Mouse (Mus musculus) bone marrow, adult 2 months (tissue): ENCODE results near the gene Tmem109. TPM values are rescaled to one million over a fixed set of nuclear protein-coding genes. Genes with fewer than 3 reads are reported as not detected.

ENCODE experiments used
- H3K27ac ChIP-seq: fragments of 200-500 bp; 2 replicates; pipeline ENCODE4 v1.5.1; 2012; ENCODE audit warnings: low read depth, mild to moderate bottlenecking, control low read depth, inconsistent platforms, low read length; ENCODE audit not compliant: control insufficient read depth, poor library complexity, insufficient read depth
- H3K4me1 ChIP-seq: fragments of 200-500 bp; 2 replicates; pipeline ENCODE4 v1.6.1; 2011; ENCODE audit warnings: low read length; ENCODE audit not compliant: control insufficient read depth, insufficient read depth
- H3K4me3 ChIP-seq: fragments of 200-500 bp; replicated peaks from 2 replicates; pipeline ENCODE3; 2011; ENCODE audit warnings: mild to moderate bottlenecking, low read depth, low read length, control low read depth; ENCODE audit not compliant: control insufficient read depth
- CTCF ChIP-seq: fragments of 200-500 bp; IDR thresholded peaks from 2 replicates; pipeline ENCODE4 v1.5.1; 2011; ENCODE audit warnings: low read length, control low read depth; ENCODE audit not compliant: control insufficient read depth, insufficient read depth
- POLR2A ChIP-seq: fragments of 200-500 bp; IDR thresholded peaks from 2 replicates; pipeline ENCODE4 v1.6.1; 2011; ENCODE audit warnings: low read depth, mild to moderate bottlenecking, control low read depth, low read length, borderline replicate concordance; ENCODE audit not compliant: control insufficient read depth
- WGBS: fragments of 180-500 bp; shearing (Covaris S2); methylation state at CpG from one replicate; pipeline ENCODE4 v1.1.7; 2018; 5-methylcytosine and 5-hydroxymethylcytosine counted together
- polyA plus RNA-seq: library from polyadenylated mRNA; stranded (reverse); fragments of >200 nt; gene quantifications from 2 replicates; pipeline ENCODE4 v1.2.4, GENCODE M21; 2011; ENCODE audit warnings: low replicate concordance; ENCODE audit not compliant: missing spikeins, insufficient read depth, insufficient read length

Tmem109 gene
- 5.1 and 11.5 TPM in 2 replicates for polyA plus RNA-seq

- Histone ChIP-seq H3K4me1 (peaks cover 2% of the 10 kb centered on the region; the same call in 1 of the 2 replicates), H3K27ac (no peak within 1 kb of the TSS), H3K4me3 (peak within 1 kb of the TSS; percentile 80)
- WGBS = under 1% methylated on average over 49 of the region's 49 CpGs
- TF ChIP-seq CTCF (no peak), POLR2A (peak; percentile 63; the same call in 1 of the 2 replicates)
Observed at GRCm38 (mm10) chr19:10881426-10882154, at the start of gene Tmem109. Tmem109 (minus strand) TSS chr19:10882001.

GRCm38 (mm10) chr19:10930641-10931040 lies 48.8 kb upstream of the Tmem109 start:
- 38% methylated on average over 2 of the region's 2 CpGs for WGBS
- Histone ChIP-seq H3K4me1 (peaks cover 2% of the 10 kb centered on the region; the same call in 1 of the 2 replicates), H3K4me3 (no peak overlapping the region), H3K27ac (no peak overlapping the region)
- TF ChIP-seq POLR2A (no peak), CTCF (no peak)

GRCm38 (mm10) chr19:10926666-10927065 lies 44.9 kb upstream of the Tmem109 start:
- no peak for TF ChIP-seq CTCF
- no peak for TF ChIP-seq POLR2A
- no peak overlapping the region for H3K27ac ChIP-seq
- no peak overlapping the region for H3K4me3 ChIP-seq
- 71% methylated on average over 4 of the region's 4 CpGs for WGBS
- H3K4me1 ChIP-seq = peaks cover 2% of the 10 kb centered on the region; the same call in 1 of the 2 replicates

- H3K27ac ChIP-seq = no peak overlapping the region
- no peak overlapping the region for H3K4me3 ChIP-seq
- whole genome bisulfite sequencing = 77% methylated on average over 6 of the region's 6 CpGs
- no peak for TF ChIP-seq CTCF
- no peak for TF ChIP-seq POLR2A
- peaks cover 2% of the 10 kb centered on the region; the same call in 1 of the 2 replicates for H3K4me1 ChIP-seq
Observed at GRCm38 (mm10) chr19:10926123-10926621, 44.4 kb upstream of the Tmem109 start.

- Histone ChIP-seq H3K27ac (no peak overlapping the region), H3K4me1 (no peaks in the 10 kb centered on the region), H3K4me3 (no peak overlapping the region)
- no peak for TF ChIP-seq CTCF
- TF ChIP-seq POLR2A = no peak
- 62% methylated on average over 4 of the region's 4 CpGs for WGBS
Observed at GRCm38 (mm10) chr19:10924220-10924619, 42.4 kb upstream of the Tmem109 start.

- H3K4me3 ChIP-seq = no peak overlapping the region
- no peak overlapping the region for H3K27ac ChIP-seq
- TF ChIP-seq CTCF = no peak
- no peak for TF ChIP-seq POLR2A
- WGBS = 62% methylated on average over 3 of the region's 3 CpGs
- H3K4me1 ChIP-seq = no peaks in the 10 kb centered on the region
Observed at GRCm38 (mm10) chr19:10921058-10921457, 39.3 kb upstream of the Tmem109 start.

GRCm38 (mm10) chr19:10920532-10920931 lies 38.7 kb upstream of the Tmem109 start, which contains the start of gene Zp1:
Zp1 (minus strand) TSS chr19:10920632.
- TF ChIP-seq POLR2A (no peak), CTCF (no peak)
- no peak within 1 kb of the TSS for H3K27ac ChIP-seq
- 56% methylated on average over 2 of the region's 2 CpGs for WGBS
- no peak within 1 kb of the TSS for H3K4me3 ChIP-seq
- H3K4me1 ChIP-seq = no peaks in the 10 kb centered on the region

- WGBS = 83% methylated on average over 10 of the region's 10 CpGs
- no peak overlapping the region for H3K4me3 ChIP-seq
- no peak overlapping the region for H3K27ac ChIP-seq
- no peak for TF ChIP-seq CTCF
- TF ChIP-seq POLR2A = no peak
- no peaks in the 10 kb centered on the region; the same call in 1 of the 2 replicates for H3K4me1 ChIP-seq
Observed at GRCm38 (mm10) chr19:10918321-10918991, 36.7 kb upstream of the Tmem109 start.
